Mouse (Mus musculus): Measurements from ENCODE around the gene Lrat.
A peak's percentile ranks its signal among the peaks of the same experiment; 100 is the strongest.

DNA sequence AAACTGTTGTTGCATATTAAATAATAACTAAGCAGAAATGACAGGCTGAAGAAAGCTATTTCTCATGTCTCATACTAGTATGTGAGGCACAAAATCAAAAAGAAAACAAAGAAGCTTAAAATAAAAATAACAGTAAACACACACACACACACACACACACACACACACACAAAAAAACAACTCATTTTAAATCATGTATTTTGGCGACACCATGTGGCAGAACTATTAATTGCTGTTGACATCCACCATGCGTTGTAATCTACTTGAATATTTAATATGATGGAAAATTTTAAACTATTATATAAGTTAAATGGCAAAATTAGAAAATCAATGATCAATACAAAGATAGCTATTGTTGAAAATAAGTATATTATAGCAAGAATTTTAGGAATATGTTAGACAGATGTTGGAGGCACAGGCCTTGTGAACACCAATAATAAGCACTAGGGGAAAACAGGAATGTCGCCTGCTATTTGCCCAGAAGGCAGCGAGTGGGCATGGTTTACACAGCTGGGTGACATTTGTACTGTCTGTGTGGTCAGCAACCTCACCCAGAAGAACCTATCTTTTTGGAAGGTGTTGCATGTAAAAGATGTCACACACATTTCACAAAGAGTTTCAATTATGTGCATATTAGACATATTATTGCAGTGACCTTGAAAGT lies 46.2 kb downstream of the Lrat start:
- TF ChIP-seq CTCF (IDR thresholded peaks at IDR 0.05), result peak; percentile 61
- TF ChIP-seq EP300 (IDR thresholded peaks at IDR 0.05; ENCODE audit: insufficient read depth, low read depth, low read length), result no peak

Data from heart, adult 2 months (tissue).